Mouse (Mus musculus) midbrain, postnatal 0 days (tissue): ENCODE data around the gene Pitpna. TPM values are rescaled to one million over a fixed set of nuclear protein-coding genes. Genes with fewer than 3 reads are reported as not detected.

Experiments
- ATAC-seq: fragments of 200-750 bp; cut with Nextera tagmentation; 2 replicates; pipeline ENCODE4 v1.8.0; 2017; ENCODE audit warnings: moderate number of reproducible peaks, mild to moderate bottlenecking, moderate TSS enrichment, moderate library complexity; ENCODE audit not compliant: low FRiP score
- DNase-seq: peaks from one replicate; pipeline ENCODE4 v3.0.0-alpha.2; 2015; ENCODE audit warnings: low spot score
- H3K27ac ChIP-seq: fragments of 300-500 bp; sonication (generic); 2 replicates; pipeline ENCODE4 v1.5.1; 2014; ENCODE audit warnings: low read depth, mild to moderate bottlenecking, low read length, mixed read lengths
- H3K27me3 ChIP-seq: fragments of 300-500 bp; sonication (generic); 2 replicates; pipeline ENCODE4 v1.6.1; 2014; ENCODE audit warnings: low read length, control low read depth, mixed read lengths; ENCODE audit not compliant: insufficient read depth
- H3K36me3 ChIP-seq: fragments of 300-500 bp; sonication (generic); 2 replicates; pipeline ENCODE4 v1.6.1; 2014; ENCODE audit warnings: low read length, control low read depth, mixed read lengths; ENCODE audit not compliant: insufficient read depth
- H3K4me1 ChIP-seq: fragments of 300-500 bp; sonication (generic); 2 replicates; pipeline ENCODE4 v1.6.1; 2014; ENCODE audit warnings: mild to moderate bottlenecking, control low read depth, antibody characterized with exemption, low read length, mixed read lengths; ENCODE audit not compliant: insufficient read depth
- H3K4me2 ChIP-seq: fragments of 300-500 bp; sonication (generic); 2 replicates; pipeline ENCODE4 v1.6.1; 2014; ENCODE audit warnings: low read depth, mild to moderate bottlenecking, low read length, mixed read lengths; ENCODE audit not compliant: poor library complexity, severe bottlenecking
- H3K4me3 ChIP-seq: fragments of 300-500 bp; sonication (generic); 2 replicates; pipeline ENCODE4 v1.5.1; 2014; ENCODE audit warnings: low read depth, mild to moderate bottlenecking, low read length, moderate library complexity
- H3K9ac ChIP-seq: fragments of 300-500 bp; sonication (generic); replicated peaks from 2 replicates; pipeline ENCODE4 v1.6.1; 2014; ENCODE audit warnings: mild to moderate bottlenecking, low read length, moderate library complexity, mixed read lengths; ENCODE audit not compliant: poor library complexity, severe bottlenecking
- H3K9me3 ChIP-seq: fragments of 300-500 bp; sonication (generic); 2 replicates; pipeline ENCODE4 v1.6.1; 2016; ENCODE audit warnings: low read length, control low read depth
- CTCF ChIP-seq: IDR thresholded peaks from 2 replicates; pipeline ENCODE4 v1.5.1; 2016; ENCODE audit warnings: antibody characterized with exemption, mild to moderate bottlenecking
- WGBS: fragments of 180-500 bp; shearing (Covaris S2); extraction: QIAGEN DNeasy Blood & Tissue Kit; methylation state at CpG from one replicate; pipeline ENCODE4 v1.1.7; 2014; 5-methylcytosine and 5-hydroxymethylcytosine counted together
- polyA plus RNA-seq: library from polyadenylated mRNA; unstranded; fragments of >200 nt; fragmentation: Nextera tagmentation; extraction: Ambion mirVana; gene quantifications from 2 replicates; pipeline ENCODE4 v1.2.1, GENCODE M21; 2015
- total RNA-seq: library from RNA; depleted of rRNA; stranded (reverse); fragments of >200 nt; gene quantifications from 2 replicates; pipeline ENCODE4 v1.2.3, GENCODE M21; 2014

The Pitpna gene
- total and polyA plus RNA-seq, 2 experiments from 2014 or later = 106 to 108 TPM

- peaks cover 65% of the 10 kb centered on the region for H3K36me3 ChIP-seq
Measured at GRCm38 (mm10) chr11:75567346-75568114, 20.4 kb upstream of the Pitpna start.

GRCm38 (mm10) chr11:75568115-75568511 is 19.8 kb upstream of the Pitpna start:
- no peak overlapping the region for H3K4me3 ChIP-seq
- WGBS = 73% methylated on average over 6 of the region's 6 CpGs
- H3K9ac ChIP-seq = no peak overlapping the region
- no peaks in the 10 kb centered on the region for H3K4me1 ChIP-seq
- no peak overlapping the region for H3K4me2 ChIP-seq
- no peak overlapping the region for H3K27ac ChIP-seq
- no peak for ATAC-seq
- no peak for TF ChIP-seq CTCF
- DNase-seq = no peak
- no peaks in the 10 kb centered on the region for H3K27me3 ChIP-seq
- peaks cover 59% of the 10 kb centered on the region for H3K36me3 ChIP-seq
- H3K9me3 ChIP-seq = no peaks in the 10 kb centered on the region

More at GRCm38 (mm10) chr11:75567346-75568114, 20.4 kb upstream of the Pitpna start:
- no peak for DNase-seq
- ATAC-seq = no peak
- H3K9ac ChIP-seq = no peak overlapping the region
- H3K4me2 ChIP-seq = no peak overlapping the region
- H3K4me3 ChIP-seq = no peak overlapping the region
- TF ChIP-seq CTCF = no peak
- no peaks in the 10 kb centered on the region for H3K4me1 ChIP-seq
- no peaks in the 10 kb centered on the region for H3K9me3 ChIP-seq
- H3K27ac ChIP-seq = no peak overlapping the region
- H3K27me3 ChIP-seq = no peaks in the 10 kb centered on the region
- WGBS = 60% methylated on average over 9 of the region's 9 CpGs

DNA sequence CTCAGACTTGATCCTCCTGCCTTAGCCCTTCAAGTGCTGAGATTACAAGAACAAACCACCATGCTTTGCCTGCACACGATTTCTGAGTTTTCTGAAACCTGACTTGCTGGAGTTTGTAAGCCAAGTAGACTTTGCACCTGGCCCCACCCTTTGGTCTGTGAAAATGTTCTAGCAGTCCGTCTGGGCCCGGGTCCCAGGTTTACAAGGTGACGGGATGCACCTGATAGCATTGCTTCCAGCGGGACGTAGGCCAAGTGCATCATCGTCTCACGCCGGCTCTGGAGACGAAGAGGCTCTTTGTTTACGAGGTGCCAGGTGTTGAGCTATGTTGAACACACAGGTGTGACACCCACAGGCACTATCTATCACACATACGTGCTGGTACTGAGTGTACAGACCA is 18.9 kb upstream of the Pitpna start:
- no peaks in the 10 kb centered on the region for H3K27me3 ChIP-seq
- no peak for DNase-seq
- no peak overlapping the region for H3K4me3 ChIP-seq
- H3K4me2 ChIP-seq = no peak overlapping the region
- no peaks in the 10 kb centered on the region for H3K4me1 ChIP-seq
- H3K9ac ChIP-seq = no peak overlapping the region
- H3K27ac ChIP-seq = no peak overlapping the region
- no peaks in the 10 kb centered on the region for H3K9me3 ChIP-seq
- TF ChIP-seq CTCF = no peak
- WGBS = 96% methylated on average over 12 of the region's 12 CpGs
- peaks cover 52% of the 10 kb centered on the region for H3K36me3 ChIP-seq
- no peak for ATAC-seq

DNA sequence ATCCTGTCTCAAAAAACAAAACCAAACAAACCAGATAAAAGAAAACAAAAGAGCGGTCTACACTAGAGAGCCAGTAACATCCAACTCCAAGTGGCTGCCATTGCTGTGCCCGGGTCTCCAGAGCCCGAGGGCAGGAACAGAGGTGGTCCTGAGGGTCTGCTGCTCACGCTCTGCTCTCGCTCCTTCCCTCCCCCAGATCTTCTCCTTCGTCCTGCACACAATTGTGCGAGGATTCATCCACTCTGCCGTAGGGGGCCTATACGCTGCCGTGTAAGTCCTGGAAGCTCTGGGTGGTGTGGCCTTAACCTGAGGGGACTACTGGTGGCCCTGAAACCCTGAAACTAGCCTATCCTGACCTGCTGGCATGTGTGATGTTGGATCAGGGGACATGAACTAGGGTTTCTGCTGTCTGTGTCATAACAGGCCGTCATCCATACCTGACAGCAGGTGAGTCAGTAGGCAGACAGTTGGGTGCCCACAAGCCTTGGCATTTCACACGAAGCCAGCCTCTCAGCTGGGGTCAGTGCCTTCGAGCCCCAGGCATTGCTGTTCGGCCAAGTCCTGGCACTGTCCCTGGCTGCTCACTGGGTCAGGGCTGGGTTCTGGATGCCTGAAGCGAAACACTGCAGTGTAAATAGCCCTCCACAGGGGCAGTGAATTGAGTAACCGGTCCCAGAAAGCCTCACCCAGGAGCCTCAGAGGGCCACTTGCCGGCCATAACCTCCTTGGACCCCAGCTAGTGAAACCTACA is 17.3 kb upstream of the Pitpna start:
- Histone ChIP-seq H3K4me1 (no peaks in the 10 kb centered on the region), H3K4me3 (no peak overlapping the region), H3K9ac (no peak overlapping the region), H3K4me2 (no peak overlapping the region), H3K9me3 (no peaks in the 10 kb centered on the region), H3K27me3 (no peaks in the 10 kb centered on the region), H3K36me3 (peaks cover 52% of the 10 kb centered on the region), H3K27ac (no peak overlapping the region)
- no peak for TF ChIP-seq CTCF
- WGBS = 92% methylated on average over 17 of the region's 17 CpGs
- DNase-seq (no peak), ATAC-seq (no peak)

DNA sequence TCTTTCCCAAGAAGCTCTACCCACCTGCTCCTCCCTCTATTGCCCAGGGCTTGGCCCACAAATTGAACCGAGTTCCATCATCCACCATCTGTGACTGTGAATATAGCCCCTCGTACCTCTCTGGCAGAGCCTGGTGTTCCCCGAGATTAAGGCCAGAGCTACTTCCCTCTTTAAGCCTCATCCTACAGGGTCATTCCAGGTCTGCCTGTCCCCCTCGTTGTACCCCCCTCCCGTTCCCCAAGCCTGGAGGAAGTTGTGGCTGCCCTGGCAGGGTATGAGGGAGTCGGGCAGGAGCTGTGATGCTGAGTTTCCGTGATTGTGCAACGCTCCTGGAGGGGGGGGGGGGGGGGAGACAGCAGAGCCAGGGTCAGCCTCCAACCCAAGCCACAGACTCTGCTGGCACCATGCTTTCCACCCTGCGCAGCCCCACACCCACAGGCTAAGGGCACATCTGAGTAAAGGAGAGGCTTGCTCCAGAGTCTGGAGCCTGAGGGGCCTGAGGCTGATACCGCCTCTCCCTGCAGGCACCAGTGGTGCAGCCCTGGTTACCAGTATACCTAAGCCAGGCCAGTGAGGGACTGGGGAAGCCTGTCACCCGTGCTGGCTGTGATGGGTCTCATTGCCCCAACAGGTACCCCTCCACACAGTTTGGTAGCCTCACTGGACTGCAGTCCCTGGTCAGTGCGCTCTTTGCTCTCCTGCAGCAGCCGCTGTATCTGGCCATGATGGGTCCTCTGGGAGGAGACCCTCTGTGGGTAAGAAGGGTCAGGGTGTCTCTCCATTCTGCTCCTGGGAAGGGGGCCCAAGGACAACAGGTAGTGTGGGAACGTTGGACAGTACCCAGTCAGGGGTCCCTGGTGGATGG is 16.5 kb upstream of the Pitpna start:
- H3K27ac ChIP-seq = no peak overlapping the region
- peaks cover 46% of the 10 kb centered on the region for H3K36me3 ChIP-seq
- H3K9ac ChIP-seq = no peak overlapping the region
- no peaks in the 10 kb centered on the region for H3K27me3 ChIP-seq
- no peaks in the 10 kb centered on the region for H3K4me1 ChIP-seq
- ATAC-seq (no peak), DNase-seq (no peak)
- no peak overlapping the region for H3K4me2 ChIP-seq
- no peak for TF ChIP-seq CTCF
- no peak overlapping the region for H3K4me3 ChIP-seq
- H3K9me3 ChIP-seq = no peaks in the 10 kb centered on the region
- 68% methylated on average over 13 of the region's 14 CpGs for WGBS
